Mouse (Mus musculus) G1E (cell line): ENCODE measurements around the gene Bora.

Experiments
- CTCF ChIP-seq: IDR thresholded peaks from 2 replicates; pipeline ENCODE4 v1.5.1; 2012; ENCODE audit warnings: low read depth, low read length, inconsistent platforms, mixed read lengths
- GATA1 ChIP-seq: IDR thresholded peaks from 2 replicates; pipeline ENCODE4 v1.6.1; 2012; ENCODE audit warnings: borderline replicate concordance, low read length, inconsistent platforms, mixed read lengths
- TAL1 ChIP-seq: conservative IDR thresholded peaks from 2 replicates; pipeline ENCODE4 v1.6.1; 2012; ENCODE audit warnings: low read depth, low read length, inconsistent platforms, mixed read lengths

- TF ChIP-seq TAL1 (no peak), CTCF (no peak), GATA1 (no peak)
Measured at GRCm38 (mm10) chr14:99022346-99023086, 23.5 kb upstream of the Bora start.
